Mouse (Mus musculus): ENCODE measurements around the gene Sh3pxd2a. TPM values are rescaled to one million over a fixed set of nuclear protein-coding genes. Genes with fewer than 3 reads are reported as not detected.

Gene Sh3pxd2a
- polyA plus RNA-seq, 1 experiment = 13.4 TPM

DNA sequence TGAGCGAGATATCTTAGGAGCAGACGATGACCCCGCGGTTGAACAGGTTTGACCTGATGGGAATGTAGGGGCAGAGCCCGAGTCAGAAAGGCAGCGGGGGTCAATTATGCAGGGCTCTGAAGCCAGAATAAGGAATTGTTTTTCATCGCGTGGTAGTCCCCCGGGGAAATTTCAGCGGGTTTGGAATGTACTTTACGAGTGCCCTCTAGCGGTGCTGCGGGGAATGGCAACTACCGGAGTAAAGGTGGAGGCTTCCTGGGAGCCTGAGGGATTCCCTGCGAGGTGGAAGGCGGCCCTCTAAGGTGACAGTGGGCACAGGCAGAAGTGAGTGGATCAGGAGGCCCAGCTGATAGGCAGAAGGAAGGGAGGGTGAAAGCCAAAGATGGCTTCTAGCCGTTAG is 125.0 kb downstream of the Sh3pxd2a start:
- TF ChIP-seq POLR2A (IDR thresholded peaks at IDR 0.05; ENCODE audit: extremely low read depth, insufficient read depth, low read length) (no peak), CTCF (IDR thresholded peaks at IDR 0.05; ENCODE audit: extremely low read depth, insufficient read depth, low read length) (peak; percentile 77)
- peak overlapping the region; percentile 18 for H3K4me3 ChIP-seq (ENCODE audit: insufficient read depth, low read length)
- no peak overlapping the region for H3K27ac ChIP-seq (ENCODE audit: insufficient read depth, low read length)
- H3K4me1 ChIP-seq (ENCODE audit: control insufficient read depth, insufficient read depth, low read length) = peaks cover 7% of the 10 kb centered on the region

DNA sequence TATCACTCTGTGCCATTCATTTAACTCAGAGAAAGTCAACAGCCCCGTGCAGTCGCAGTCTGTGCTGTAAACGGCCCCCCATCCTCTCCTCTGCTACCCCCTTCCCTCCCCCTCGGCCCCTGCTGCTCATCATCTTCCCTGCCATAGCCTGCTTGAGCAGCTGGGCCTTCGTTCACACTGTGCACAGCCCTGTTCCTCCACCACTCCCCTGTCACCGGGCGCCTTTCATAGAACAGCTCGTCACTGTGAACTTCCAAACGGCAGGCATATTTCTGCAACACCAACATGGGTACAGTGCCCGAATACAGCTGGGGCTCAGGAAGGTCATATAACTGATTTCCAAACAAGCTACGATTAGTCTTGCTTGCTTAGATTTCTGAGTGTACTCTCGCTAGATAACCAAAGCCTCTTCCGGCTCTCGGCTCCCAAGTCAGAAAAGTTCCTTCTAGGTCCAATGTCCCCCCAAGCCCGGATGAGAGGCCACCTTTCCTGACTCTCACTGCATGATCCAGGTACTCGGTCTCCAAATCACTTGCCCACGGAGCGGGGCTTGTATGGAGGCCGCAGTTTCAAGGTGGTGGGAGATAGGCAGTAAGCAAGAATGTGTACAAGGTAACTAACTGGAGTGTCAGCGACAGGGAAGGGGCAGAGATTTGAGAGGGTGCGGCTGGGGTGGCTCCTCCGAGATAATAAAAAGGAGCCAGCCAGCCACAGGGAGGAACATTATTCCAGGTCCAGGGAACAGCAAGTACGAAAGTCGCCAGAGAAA is 125.6 kb downstream of the Sh3pxd2a start:
- no peak overlapping the region for H3K27ac ChIP-seq (ENCODE audit: insufficient read depth, low read length)
- peaks cover 7% of the 10 kb centered on the region for H3K4me1 ChIP-seq (ENCODE audit: control insufficient read depth, insufficient read depth, low read length)
- TF ChIP-seq POLR2A (IDR thresholded peaks at IDR 0.05; ENCODE audit: extremely low read depth, insufficient read depth, low read length) (no peak), CTCF (IDR thresholded peaks at IDR 0.05; ENCODE audit: extremely low read depth, insufficient read depth, low read length) (no peak)
- H3K4me3 ChIP-seq (ENCODE audit: insufficient read depth, low read length) = peak overlapping the region; percentile 18

DNA sequence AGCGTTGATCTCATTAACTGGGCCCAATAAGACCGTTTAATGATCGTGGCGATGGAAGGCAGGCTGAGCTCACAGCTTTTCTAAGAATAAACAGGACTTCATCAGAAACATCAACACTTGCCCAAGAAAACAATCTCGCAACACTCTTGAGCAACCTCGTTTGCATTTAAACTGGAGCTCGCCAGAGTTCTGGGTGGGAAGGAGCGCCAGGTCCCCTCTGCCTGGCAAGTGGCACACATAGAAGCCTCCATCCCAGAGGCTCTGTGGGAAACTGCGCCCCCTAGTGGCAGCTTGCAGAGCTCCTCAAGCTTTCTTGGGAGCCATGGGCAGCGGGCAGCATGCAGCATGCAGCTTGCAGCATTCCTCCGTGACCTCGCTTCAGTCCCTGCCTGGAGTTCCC is 126.5 kb downstream of the Sh3pxd2a start:
- Histone ChIP-seq H3K4me1 (ENCODE audit: control insufficient read depth, insufficient read depth, low read length) (peaks cover 7% of the 10 kb centered on the region), H3K4me3 (ENCODE audit: insufficient read depth, low read length) (no peak overlapping the region), H3K27ac (ENCODE audit: insufficient read depth, low read length) (no peak overlapping the region)
- peak; percentile 79 for TF ChIP-seq CTCF (IDR thresholded peaks at IDR 0.05; ENCODE audit: extremely low read depth, insufficient read depth, low read length)
- TF ChIP-seq POLR2A (IDR thresholded peaks at IDR 0.05; ENCODE audit: extremely low read depth, insufficient read depth, low read length) = no peak

DNA sequence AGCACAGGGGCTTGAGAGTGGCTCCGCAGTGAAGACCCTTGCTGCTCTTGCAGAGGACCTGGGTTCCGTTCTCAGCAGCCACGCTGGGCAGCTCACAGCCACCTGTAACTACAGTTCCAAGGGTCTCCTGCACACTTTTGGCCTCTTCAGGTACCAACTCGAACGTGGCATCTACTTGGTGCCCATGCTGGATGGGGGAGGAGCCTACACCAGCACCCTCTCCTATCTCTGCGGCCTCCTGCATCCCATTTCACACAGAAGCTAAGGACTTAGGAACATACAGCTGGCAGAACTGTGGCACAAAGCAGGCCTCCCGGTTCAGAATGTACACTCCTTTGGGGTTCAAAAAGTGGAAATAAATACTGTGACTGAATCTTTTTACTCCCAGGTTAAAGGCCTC is 127.0 kb downstream of the Sh3pxd2a start:
- TF ChIP-seq POLR2A (IDR thresholded peaks at IDR 0.05; ENCODE audit: extremely low read depth, insufficient read depth, low read length) (no peak), CTCF (IDR thresholded peaks at IDR 0.05; ENCODE audit: extremely low read depth, insufficient read depth, low read length) (no peak)
- Histone ChIP-seq H3K4me3 (ENCODE audit: insufficient read depth, low read length) (no peak overlapping the region), H3K4me1 (ENCODE audit: control insufficient read depth, insufficient read depth, low read length) (peaks cover 7% of the 10 kb centered on the region), H3K27ac (ENCODE audit: insufficient read depth, low read length) (no peak overlapping the region)

DNA sequence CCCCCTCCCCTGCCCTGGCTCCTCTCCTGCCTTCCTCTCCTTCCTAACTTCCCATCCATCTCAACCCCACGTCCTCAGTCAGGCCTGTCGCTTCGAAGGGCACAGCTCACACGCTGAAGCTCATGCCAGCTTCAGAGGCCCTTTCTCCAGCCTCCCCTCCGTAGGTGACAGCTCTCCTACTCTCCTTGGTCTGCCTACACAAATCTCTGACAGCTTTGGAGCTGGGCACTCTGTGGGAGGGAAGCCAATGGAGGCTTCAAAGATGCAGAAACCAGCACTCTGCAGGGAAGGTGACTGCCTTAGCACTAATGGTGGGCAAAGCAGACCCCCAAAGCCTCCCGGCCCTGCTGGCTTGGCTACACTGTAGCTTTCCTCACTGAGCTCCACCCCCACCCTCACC is 128.9 kb downstream of the Sh3pxd2a start:
- Histone ChIP-seq H3K4me3 (ENCODE audit: insufficient read depth, low read length) (no peak overlapping the region), H3K4me1 (ENCODE audit: control insufficient read depth, insufficient read depth, low read length) (peaks cover 7% of the 10 kb centered on the region), H3K27ac (ENCODE audit: insufficient read depth, low read length) (peak overlapping the region; percentile 28; the same call in 1 of the 2 replicates)
- no peak for TF ChIP-seq CTCF (IDR thresholded peaks at IDR 0.05; ENCODE audit: extremely low read depth, insufficient read depth, low read length)
- no peak for TF ChIP-seq POLR2A (IDR thresholded peaks at IDR 0.05; ENCODE audit: extremely low read depth, insufficient read depth, low read length)

DNA sequence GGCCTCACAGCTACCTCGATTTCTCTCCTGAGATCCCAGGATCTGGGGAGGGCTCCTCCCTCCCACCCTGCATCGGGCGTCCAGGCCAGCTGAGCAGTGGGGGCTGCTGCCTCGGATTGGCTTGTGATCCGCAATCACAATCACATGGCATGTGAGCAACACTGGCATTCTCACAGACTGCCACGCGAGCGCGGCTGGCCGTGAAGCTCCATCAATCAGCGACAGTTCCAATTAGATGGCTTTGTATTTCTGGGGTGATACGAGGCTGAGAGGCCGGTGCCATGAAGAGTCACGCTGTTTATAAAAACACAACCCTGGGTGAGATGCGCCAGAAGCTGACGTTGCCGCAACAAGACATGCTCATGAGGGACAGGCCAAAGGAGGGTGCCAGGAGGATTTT is 129.5 kb downstream of the Sh3pxd2a start:
- Histone ChIP-seq H3K4me3 (ENCODE audit: insufficient read depth, low read length) (no peak overlapping the region), H3K27ac (ENCODE audit: insufficient read depth, low read length) (peak overlapping the region; percentile 28; the same call in 1 of the 2 replicates), H3K4me1 (ENCODE audit: control insufficient read depth, insufficient read depth, low read length) (peaks cover 7% of the 10 kb centered on the region)
- TF ChIP-seq CTCF (IDR thresholded peaks at IDR 0.05; ENCODE audit: extremely low read depth, insufficient read depth, low read length) (no peak), POLR2A (IDR thresholded peaks at IDR 0.05; ENCODE audit: extremely low read depth, insufficient read depth, low read length) (no peak)

DNA sequence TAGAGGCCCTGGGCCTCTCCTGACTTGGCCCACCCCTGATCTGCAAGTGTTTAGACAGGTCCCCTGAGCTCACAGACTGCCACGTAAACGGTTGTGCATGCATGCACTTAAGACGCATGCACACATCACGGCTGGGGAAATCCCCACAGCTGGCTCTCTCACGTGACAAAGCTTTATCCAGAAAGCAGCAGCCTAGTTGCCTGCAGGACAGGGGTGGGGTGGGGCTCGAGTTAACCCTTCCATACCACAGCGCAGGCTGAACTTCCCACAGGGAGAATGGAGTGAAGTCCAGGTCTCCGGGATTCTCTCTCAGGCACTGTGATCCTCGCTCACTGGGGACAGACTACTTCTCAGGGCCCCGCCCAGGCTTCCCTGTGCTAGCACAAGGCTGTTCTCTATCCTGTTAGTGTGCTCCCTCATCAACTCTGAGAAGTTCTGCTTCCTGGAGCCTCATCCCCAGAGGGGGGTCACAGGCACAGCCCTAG is 133.4 kb downstream of the Sh3pxd2a start:
- TF ChIP-seq CTCF (IDR thresholded peaks at IDR 0.05; ENCODE audit: extremely low read depth, insufficient read depth, low read length) = no peak
- Histone ChIP-seq H3K4me3 (ENCODE audit: insufficient read depth, low read length) (no peak overlapping the region), H3K4me1 (ENCODE audit: control insufficient read depth, insufficient read depth, low read length) (peaks cover 8% of the 10 kb centered on the region), H3K27ac (ENCODE audit: insufficient read depth, low read length) (no peak overlapping the region)

DNA sequence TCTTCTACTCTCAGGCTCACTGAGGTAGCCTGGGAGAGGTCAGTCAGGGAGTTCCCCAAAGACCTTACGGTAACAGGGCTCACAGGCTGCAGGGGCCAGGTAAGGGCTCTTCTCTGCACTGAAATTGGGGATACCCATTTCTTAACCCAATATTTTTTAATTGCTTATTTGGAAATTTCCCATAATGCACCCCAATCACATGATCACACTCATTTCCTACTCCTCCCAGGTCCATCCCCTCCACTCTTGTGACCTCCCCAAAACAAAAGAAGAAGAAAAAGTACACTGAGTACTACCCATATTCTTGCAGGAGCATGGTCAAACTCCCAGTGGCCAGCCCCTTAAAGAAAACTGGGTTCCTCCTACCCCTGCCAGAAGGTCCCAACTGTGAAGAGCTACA is 135.1 kb downstream of the Sh3pxd2a start:
- TF ChIP-seq CTCF (IDR thresholded peaks at IDR 0.05; ENCODE audit: extremely low read depth, insufficient read depth, low read length) = no peak
- TF ChIP-seq POLR2A (IDR thresholded peaks at IDR 0.05; ENCODE audit: extremely low read depth, insufficient read depth, low read length) = no peak
- Histone ChIP-seq H3K4me3 (ENCODE audit: insufficient read depth, low read length) (no peak overlapping the region), H3K27ac (ENCODE audit: insufficient read depth, low read length) (no peak overlapping the region), H3K4me1 (ENCODE audit: control insufficient read depth, insufficient read depth, low read length) (peaks cover 2% of the 10 kb centered on the region; the same call in 1 of the 2 replicates)

DNA sequence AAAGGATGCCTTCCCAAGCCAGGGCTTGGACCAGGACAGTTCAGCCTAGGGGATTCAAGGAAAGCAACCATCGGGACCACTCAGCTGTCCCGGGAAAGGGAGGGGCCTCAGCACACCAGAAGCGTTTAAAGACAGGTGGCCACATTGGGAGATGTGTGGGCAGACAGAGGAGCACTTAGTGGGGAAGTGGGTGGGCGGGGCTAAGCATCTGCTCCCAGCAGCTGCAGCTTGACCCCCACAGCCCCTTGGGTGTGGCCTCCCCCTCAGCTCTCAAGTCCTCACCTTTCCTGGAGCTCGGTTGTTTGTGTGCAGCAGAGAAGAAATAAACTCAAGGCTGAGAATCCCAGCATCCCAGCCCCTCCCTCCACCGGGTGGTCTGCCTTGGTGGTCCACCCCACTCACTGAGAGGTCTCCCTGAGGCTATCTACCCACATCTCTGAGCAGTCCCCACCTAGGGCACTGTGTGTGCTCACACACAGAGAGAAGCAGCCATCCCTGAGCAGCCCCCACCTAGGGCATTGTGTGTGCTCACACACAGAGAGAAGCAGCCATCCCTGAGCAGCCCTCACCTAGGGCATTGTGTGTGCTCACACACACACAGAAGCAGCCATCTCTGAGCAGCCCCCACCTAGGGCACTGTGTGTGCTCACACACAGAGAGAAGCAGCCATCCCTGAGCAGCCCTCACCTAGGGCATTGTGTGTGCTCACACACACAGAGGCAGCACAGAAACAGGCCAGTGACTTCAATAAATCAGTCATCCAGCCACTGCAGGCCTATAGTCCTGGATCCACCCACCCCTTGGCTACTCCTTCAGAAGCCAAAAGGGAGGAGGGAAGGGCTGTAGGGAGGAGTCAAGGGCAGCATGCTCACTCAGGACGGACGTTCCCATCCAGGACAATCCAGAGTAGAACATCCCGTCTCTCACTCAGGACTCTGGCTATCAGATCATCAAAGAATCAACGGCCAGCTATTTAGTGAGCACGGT is 136.0 kb downstream of the Sh3pxd2a start:
- TF ChIP-seq CTCF (IDR thresholded peaks at IDR 0.05; ENCODE audit: extremely low read depth, insufficient read depth, low read length) (no peak), POLR2A (IDR thresholded peaks at IDR 0.05; ENCODE audit: extremely low read depth, insufficient read depth, low read length) (no peak)
- H3K27ac ChIP-seq (ENCODE audit: insufficient read depth, low read length) = no peak overlapping the region
- peaks cover 3% of the 10 kb centered on the region; the same call in 1 of the 2 replicates for H3K4me1 ChIP-seq (ENCODE audit: control insufficient read depth, insufficient read depth, low read length)
- no peak overlapping the region for H3K4me3 ChIP-seq (ENCODE audit: insufficient read depth, low read length)

All from cortical plate, adult 2 months (tissue).